Comparison of ENCODE assay signal across 8 mouse cellular contexts in the genomic region with DNA sequence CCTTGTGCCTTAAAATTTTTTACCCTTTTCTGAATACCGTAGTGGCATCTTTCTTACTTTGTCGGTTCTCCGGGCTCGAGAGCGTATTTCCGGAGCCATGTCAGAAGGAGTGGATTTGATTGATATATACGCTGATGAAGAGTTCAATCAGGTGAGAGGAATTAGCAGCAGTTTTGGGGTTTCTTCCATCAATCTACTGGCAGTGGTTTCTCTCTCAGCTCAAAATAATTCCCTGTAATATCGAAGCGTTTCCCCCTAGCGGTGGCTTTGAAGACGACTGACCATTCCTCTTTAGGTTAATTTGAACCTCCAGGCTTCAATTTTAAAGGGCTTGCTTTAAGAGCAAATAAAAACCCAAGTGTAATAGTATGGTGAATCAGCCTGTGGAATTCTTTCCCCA. TPM values are rescaled to one million over a fixed set of nuclear protein-coding genes. Genes with fewer than 3 reads are reported as not detected.
DNase-seq lines count a peak whose midpoint lies in the region; ATAC-seq lines count a peak whose summit lies in the region.

Gene Sdhaf2, minus strand, starts transcription at position 233 of the 400 bp plus-strand sequence.

- H3K9me3 ChIP-seq in hindbrain, embryonic 14.5 days (ENCODE audit: control insufficient read depth, low read length) = no peaks in the 10 kb centered on the region
- no peaks in the 10 kb centered on the region for H3K9me3 ChIP-seq in midbrain, embryonic 13.5 days

- ATAC-seq in hindbrain, embryonic 14.5 days (ENCODE audit: low FRiP score) = no peak
- no peak for ATAC-seq in midbrain, embryonic 13.5 days

- peaks cover 28% of the 10 kb centered on the region for H3K4me1 ChIP-seq in hindbrain, embryonic 14.5 days (replicated peaks; ENCODE audit: control insufficient read depth, insufficient read depth, low read length)
- peaks cover 34% of the 10 kb centered on the region for H3K4me1 ChIP-seq in midbrain, embryonic 13.5 days (replicated peaks)

- H3K4me2 ChIP-seq in hindbrain, embryonic 14.5 days (replicated peaks) = peak within 1 kb of the TSS; percentile 86
- H3K4me2 ChIP-seq in midbrain, embryonic 13.5 days (replicated peaks) = peak within 1 kb of the TSS; percentile 85

- DNase-seq in thymus, postnatal 0 days (ENCODE audit: low spot score) = peak; percentile 49
- no peak for DNase-seq in thymus, postnatal 36 days
- DNase-seq in c-Kit-positive CD71-negative TER-119-negative erythroid progenitor cells, embryonic 14.5 days (ENCODE audit: low read depth) = peak; percentile 37
- DNase-seq in forelimb bud, embryonic 11.5 days (ENCODE audit: low read depth, low spot score) = peak; percentile 64
- DNase-seq in hindbrain, embryonic 14.5 days (ENCODE audit: low spot score) = peak; percentile 78
- DNase-seq in left cerebral cortex, postnatal 4 days = peak; percentile 41
- DNase-seq in testis, postnatal 10 days (ENCODE audit: low spot score) = peak; percentile 53

- peak within 1 kb of the TSS; percentile 97 for H3K27ac ChIP-seq in hindbrain, embryonic 14.5 days
- H3K27ac ChIP-seq in midbrain, embryonic 13.5 days = peak within 1 kb of the TSS; percentile 97

- H3K36me3 ChIP-seq in hindbrain, embryonic 14.5 days (replicated peaks; ENCODE audit: control insufficient read depth, insufficient read depth) = peaks cover 27% of the 10 kb centered on the region
- peaks cover 17% of the 10 kb centered on the region for H3K36me3 ChIP-seq in midbrain, embryonic 13.5 days

- WGBS in hindbrain, embryonic 14.5 days = under 1% methylated on average over 11 of the region's 11 CpGs
- under 1% methylated on average over 11 of the region's 11 CpGs for WGBS in midbrain, embryonic 13.5 days

- H3K9ac ChIP-seq in hindbrain, embryonic 14.5 days = peak within 1 kb of the TSS; percentile 98
- peak within 1 kb of the TSS; percentile 98 for H3K9ac ChIP-seq in midbrain, embryonic 13.5 days (replicated peaks)

- H3K4me3 ChIP-seq in hindbrain, embryonic 14.5 days (replicated peaks; ENCODE audit: low read length) = peak within 1 kb of the TSS; percentile 99
- peak within 1 kb of the TSS; percentile 98 for H3K4me3 ChIP-seq in midbrain, embryonic 13.5 days (replicated peaks)

- intact Hi-C loops in left cerebral cortex, postnatal 4 days (cut with DNase I) = no loop called here

- no peaks in the 10 kb centered on the region for H3K27me3 ChIP-seq in hindbrain, embryonic 14.5 days (ENCODE audit: control insufficient read depth, insufficient read depth, low read length)
- H3K27me3 ChIP-seq in midbrain, embryonic 13.5 days = no peaks in the 10 kb centered on the region

RNA-seq across cellular contexts. Expression of gene Sdhaf2, which starts in this region (rescaled TPM):
- 70.1 and 73.0 TPM in 2 replicates for polyA plus RNA-seq in thymus, postnatal 0 days (2015; fragmentation: Nextera tagmentation; extraction: Ambion mirVana)
- polyA plus RNA-seq in hindbrain, embryonic 14.5 days (2014; fragmentation: Nextera tagmentation; extraction: Ambion mirVana) = 67.6 and 68.4 TPM in 2 replicates
- total RNA-seq in left cerebral cortex, postnatal 4 days (2021) = 10 to 100 TPM; 40.8 to 42.5 TPM
- 63.3 and 63.5 TPM in 2 replicates for polyA plus RNA-seq in midbrain, embryonic 13.5 days (2015; fragmentation: Nextera tagmentation; extraction: Ambion mirVana)

Comparison
In these comparisons a context has a peak if more than half of its experiments do, and no peak if none do; other contexts are left out.
1. DNase-seq: peak in thymus, postnatal 0 days (single experiment), c-Kit-positive CD71-negative TER-119-negative erythroid progenitor cells, embryonic 14.5 days (single experiment), forelimb bud, embryonic 11.5 days (single experiment), hindbrain, embryonic 14.5 days (single experiment), left cerebral cortex, postnatal 4 days (single experiment) and testis, postnatal 10 days (single experiment); none in thymus, postnatal 36 days (0 of 2).